Mouse (Mus musculus) megakaryocyte, embryonic 14.5 days (primary cell): ENCODE data around the gene Hexa.

Source experiments
- FLI1 ChIP-seq: IDR thresholded peaks from 2 replicates; pipeline ENCODE4 v1.6.1; 2012; ENCODE audit warnings: low read length, inconsistent platforms, mixed read lengths
- GATA1 ChIP-seq: IDR thresholded peaks from 3 replicates; pipeline ENCODE4 v1.6.1; 2012; ENCODE audit warnings: mixed read lengths, low read length, inconsistent platforms, borderline replicate concordance

- TF ChIP-seq FLI1, result no peak
- no peak for TF ChIP-seq GATA1
Measured at GRCm38 (mm10) chr9:59578505-59578867, 39.1 kb downstream of the Hexa start.
